Mouse (Mus musculus) adrenal gland, adult 8-10 months (tissue): ENCODE results near the gene Tle6. TPM values are rescaled to one million over a fixed set of nuclear protein-coding genes. Genes with fewer than 3 reads are reported as not detected.

Experiments used
- DNase-seq: peaks from one replicate; pipeline ENCODE4 v3.0.0; 2022
- total RNA-seq, 4 experiments: library from RNA; stranded (reverse); gene quantifications; 2 replicates each; pipeline ENCODE4 v1.2.4; 2022

Gene Tle6
- total RNA-seq, 4 experiments from 2014 or later = 32.2 to 138 (median 85.6) TPM

- no peak for DNase-seq
These were observed 9.0 kb downstream of the Tle6 start for GRCm38 (mm10) chr10:81591846-81592245.

- no peak for DNase-seq
These were observed 12.1 kb downstream of the Tle6 start for GRCm38 (mm10) chr10:81588739-81589138.

GRCm38 (mm10) chr10:81583347-81583746 lies 17.5 kb downstream of the Tle6 start:
- no peak for DNase-seq

DNA sequence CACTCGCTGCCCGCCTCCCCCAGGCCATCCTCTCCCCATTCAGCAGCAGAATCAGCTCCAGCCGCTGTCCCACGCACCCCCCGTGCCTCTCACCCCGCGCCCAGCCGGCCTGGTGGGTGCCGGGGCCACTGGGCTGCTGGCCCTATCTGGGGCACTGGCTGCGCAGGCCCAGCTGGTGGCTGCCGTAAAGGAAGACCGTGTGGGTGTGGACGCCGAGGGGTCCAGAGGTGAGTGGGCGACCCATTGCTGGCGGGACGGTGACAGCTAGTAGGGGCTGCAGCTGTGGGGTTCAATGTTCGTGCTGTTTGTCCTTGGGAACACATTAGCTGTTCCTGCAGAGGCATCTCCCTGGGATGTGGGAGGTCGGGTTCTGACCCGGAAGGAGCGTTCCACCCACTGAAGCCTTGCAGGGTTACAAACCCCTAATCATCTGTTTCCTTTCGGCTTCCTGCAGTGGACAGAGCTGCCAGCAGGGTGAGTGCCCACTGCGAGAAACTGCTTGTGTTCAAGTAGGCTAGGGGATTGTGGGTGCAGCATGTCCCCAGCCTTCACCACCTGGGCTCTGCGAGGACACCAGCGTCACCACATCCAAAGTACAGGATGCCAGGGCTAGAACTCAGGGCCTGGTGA lies 20.3 kb downstream of the Tle6 start:
- DNase-seq = no peak

GRCm38 (mm10) chr10:81579967-81580366 lies 20.9 kb downstream of the Tle6 start:
- DNase-seq = no peak

GRCm38 (mm10) chr10:81575695-81576094 lies 25.2 kb downstream of the Tle6 start:
- DNase-seq = peak; percentile 40

DNA sequence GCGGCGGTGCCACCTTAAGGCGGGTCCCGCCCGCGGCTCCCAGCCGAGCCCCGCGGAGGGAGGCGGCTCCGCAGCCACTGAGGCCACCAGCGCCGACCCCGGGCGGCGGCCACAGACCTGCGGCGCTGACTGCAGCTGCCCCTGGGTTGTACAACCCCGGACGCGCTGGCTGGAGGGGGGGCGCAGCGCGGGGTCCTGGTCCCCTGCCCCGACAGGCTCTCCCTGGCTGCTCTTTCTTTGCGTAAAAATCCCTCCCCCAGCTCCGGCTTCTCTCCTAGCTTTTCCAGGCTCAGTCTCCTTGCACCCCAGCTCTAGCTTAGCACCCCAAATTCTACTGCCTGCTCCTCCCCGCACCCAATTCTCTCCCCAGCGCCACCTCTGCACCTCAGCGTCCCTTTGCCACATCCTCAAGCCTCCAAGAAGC lies 25.7 kb downstream of the Tle6 start:
- peak; percentile 36 for DNase-seq

GRCm38 (mm10) chr10:81574081-81575056 lies 26.5 kb downstream of the Tle6 start, which contains the start of gene Tle2:
Tle2 (plus strand) TSS chr10:81574561.
- DNase-seq = peak; percentile 40

GRCm38 (mm10) chr10:81572975-81573374 lies 27.9 kb downstream of the Tle6 start:
- DNase-seq = peak; percentile 15

- DNase-seq = peak; percentile 73
These were observed 28.7 kb downstream of the Tle6 start for GRCm38 (mm10) chr10:81572133-81572671.

DNA sequence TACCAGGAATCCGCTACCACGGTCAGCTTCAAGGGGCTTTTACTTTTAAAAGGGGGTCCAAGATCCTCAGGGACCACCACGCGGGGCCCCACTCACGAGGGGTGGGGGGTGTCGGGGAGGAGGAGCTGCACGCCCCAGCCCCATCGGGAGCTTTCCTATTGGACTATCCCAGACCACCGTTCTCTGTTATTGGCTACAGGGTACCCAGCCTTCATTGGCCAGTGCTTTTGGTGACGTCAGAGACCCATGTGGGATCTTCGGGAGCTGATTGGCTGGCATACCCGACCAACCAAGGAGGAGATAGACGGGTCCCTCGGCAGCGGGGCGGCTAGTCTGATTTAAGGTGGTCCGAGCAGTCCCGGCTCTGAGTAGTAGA lies 29.4 kb downstream of the Tle6 start:
- DNase-seq = peak; percentile 99

- DNase-seq = peak; percentile 90
These were observed 29.9 kb downstream of the Tle6 start for GRCm38 (mm10) chr10:81570831-81571500.

DNA sequence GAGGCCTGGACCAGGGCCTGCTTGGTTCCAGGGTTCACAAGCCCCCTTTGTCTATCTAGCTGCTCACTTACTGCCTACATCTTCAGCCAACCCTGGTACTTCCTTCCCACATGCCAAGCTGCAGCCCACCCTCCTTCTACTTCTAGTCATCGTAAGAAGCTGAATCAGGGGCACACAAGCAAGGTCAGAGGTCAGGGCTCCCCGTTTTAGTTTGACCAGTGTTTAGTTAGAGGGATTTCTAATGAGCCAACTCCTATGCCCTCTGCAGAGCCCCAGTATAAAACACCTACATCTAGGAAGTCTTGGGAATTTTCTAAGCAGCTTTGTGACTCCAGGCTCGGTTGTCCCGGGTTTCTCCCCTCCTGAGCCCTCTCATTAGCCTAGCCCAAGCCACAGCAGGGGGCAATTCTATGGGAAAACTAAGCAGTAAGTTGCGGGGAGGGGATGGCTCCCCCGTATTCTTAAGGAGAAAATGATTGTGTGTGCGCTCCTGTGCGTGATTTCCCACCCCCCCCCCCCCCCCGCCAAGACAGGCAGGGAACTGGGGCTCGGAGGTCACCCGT lies 30.6 kb downstream of the Tle6 start:
- no peak for DNase-seq

GRCm38 (mm10) chr10:81569507-81570237 lies 31.2 kb downstream of the Tle6 start:
- no peak for DNase-seq

DNA sequence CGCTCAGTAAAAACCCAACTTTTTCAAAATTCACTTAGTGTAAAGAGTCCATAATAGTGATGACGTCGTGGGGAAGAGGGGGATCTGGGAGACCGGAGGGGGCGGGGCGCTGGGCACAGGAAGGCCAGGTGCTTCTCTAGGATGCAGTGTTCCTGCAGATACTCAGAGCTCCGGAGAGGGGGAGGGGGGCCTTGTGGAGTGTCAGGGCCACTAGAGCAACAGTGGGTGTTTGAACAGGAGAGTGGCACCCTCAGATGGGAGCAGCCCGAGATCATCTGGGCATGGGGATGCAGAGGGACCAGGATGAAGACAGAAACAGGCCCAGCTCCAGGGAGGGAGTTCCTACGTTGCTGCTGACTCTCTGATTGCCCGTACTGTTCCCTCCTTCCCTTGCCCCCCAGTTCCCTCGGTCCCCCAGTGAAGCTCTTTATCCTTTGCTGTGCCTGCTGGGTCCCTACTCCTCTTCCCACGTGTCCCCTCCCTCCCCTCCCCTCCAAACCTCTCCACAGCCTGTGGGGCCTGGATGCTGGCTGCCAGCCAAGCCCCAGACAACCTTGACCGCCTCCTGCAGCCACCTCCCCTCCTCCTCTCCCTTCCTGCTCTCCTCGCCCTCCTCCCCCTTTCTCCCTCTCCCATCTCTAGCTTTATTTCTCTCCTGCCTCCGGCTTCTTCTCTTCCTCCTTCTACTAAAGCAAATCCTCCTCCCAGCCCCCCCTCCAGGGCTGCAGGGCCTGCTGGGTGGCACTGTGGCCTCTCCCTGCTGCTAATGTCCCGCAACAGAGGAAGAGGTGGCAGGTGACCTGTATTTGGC lies 32.3 kb downstream of the Tle6 start:
- peak; percentile 73 for DNase-seq

DNA sequence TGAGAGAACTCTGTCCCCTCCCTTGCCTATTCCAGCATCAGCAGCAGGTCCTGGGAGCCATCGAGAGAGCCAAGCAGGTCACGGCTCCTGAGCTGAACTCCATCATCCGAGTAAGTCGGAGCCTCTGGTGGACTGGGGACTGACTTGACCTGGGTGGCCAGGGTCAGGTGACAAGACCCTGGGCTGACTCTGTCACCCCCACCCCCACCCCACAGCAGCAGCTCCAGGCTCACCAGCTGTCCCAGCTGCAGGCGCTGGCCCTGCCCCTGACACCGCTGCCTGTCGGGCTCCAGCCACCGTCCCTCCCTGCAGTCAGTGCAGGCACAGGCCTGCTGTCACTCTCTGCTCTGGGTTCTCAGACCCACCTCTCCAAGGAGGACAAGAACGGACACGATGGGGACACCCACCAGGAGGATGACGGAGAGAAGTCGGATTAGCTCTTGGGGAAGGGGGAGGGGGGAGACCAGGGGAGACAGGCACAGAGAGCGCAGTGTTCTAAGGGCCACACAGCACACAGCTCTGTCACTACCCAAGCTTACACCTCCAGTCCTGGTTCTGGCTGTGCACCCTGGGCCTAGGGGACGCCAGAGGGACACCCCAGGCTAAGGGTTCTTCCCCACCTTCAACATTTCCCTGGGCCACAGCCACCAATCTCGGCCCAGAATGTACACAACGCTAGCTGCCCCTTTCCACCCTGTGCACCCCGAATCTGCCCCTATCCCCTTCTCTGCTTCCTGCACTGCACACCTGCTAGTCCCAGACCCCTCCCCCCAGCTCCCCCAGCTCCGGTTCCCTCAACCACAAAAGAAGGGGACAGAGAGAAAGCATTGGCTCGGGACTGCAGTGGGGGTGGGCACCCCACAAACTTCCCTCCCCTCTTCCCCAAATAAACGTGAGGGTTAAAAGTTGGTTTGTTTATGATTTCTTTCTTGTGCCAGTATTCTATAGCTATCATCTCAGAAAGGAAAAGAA lies 35.3 kb downstream of the Tle6 start:
- peak; percentile 25 for DNase-seq

DNA sequence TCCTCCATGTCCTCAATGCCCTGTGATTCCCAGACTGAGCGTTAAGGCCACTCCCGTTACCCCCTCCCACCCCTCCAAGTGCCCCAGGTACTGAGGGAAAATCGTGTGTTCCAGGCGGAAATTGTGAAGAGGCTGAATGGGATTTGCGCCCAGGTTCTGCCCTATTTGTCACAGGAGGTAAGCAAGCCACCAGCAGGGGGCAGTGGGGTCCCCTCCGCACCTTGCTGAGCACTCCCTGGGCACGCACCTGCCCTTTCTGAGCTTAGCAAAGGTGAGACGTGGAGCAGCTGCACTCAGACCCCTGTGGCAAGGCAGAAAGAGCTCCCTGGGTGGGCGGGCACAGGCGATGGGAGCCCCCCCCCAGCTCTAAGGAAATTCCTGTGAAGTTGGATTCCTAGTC lies 36.1 kb downstream of the Tle6 start:
- peak; percentile 43 for DNase-seq

- peak; percentile 69 for DNase-seq
These were observed 36.7 kb downstream of the Tle6 start for GRCm38 (mm10) chr10:81564216-81564615.

DNA sequence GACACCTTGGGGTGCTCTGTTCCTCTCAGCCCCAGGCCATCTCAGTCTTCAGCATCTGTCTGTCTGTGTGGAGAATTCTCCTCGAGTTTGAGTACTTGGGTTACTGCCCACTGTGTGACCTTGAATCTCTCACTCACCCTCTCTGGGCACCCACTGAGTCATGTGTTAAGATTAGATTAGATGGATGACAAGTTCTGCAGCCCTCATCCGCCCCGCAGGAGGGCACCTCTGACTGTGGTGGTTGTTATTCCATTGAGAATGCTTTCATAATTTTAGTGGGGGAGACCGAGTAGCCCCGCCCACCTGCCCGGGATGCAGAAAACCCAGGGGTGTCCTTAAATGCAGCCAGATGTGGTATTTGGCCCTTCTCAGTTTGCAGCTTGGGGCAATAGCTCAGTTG lies 37.4 kb downstream of the Tle6 start:
- DNase-seq = peak; percentile 81
